Mouse (Mus musculus): Measurements from ENCODE around the gene Tom1l1.

The Tom1l1 gene

DNA sequence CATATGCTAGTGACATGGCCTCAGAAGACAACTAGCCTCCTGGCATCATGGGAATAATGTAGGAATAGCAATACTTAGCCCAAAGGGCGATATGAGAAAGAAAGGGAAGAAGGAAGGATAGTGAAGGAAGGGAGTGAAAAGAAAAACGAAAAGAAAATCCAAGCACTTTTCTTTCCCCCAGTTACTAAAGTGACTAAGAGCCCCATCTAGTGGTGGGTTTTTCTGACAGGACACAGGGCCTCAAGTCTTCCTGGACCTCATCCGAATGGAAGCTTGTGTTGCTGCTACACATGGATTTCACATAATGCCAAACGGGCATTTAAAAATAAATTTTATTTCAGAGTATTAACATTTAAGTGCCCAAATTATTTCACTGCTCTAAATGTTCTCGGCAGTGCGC is 64.7 kb downstream of the Tom1l1 start:
- in situ Hi-C loops (cut with MboI; ENCODE audit: unreplicated experiment in 2 of 2), result loop anchor here (25.0 kb wide), 2 partner anchors 1461 to 1511 kb away; no protein-coding TSS in a partner anchor

DNA sequence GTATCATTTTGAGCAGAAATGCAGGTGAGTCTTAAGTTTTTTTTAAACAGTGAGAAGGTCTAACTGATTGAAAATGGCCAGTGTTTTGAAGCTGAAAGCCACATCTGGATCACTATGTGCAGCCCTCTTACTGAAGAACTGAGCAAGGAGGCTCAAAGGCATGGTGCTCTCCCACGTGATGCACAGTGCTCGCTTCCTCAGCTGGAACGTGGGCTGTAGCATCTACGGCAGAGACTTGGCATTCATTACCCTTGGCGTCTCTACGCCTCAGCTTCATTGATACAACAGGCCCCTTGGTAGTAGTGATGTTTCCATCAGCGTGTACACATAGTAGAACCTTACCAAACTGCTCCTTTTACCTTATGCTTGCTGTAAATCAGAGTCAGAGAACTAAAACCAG is 65.7 kb downstream of the Tom1l1 start:
- in situ Hi-C loops (cut with MboI; ENCODE audit: unreplicated experiment in 2 of 2), result loop anchor here (25.0 kb wide), 2 partner anchors 1460 to 1510 kb away; no protein-coding TSS in a partner anchor

DNA sequence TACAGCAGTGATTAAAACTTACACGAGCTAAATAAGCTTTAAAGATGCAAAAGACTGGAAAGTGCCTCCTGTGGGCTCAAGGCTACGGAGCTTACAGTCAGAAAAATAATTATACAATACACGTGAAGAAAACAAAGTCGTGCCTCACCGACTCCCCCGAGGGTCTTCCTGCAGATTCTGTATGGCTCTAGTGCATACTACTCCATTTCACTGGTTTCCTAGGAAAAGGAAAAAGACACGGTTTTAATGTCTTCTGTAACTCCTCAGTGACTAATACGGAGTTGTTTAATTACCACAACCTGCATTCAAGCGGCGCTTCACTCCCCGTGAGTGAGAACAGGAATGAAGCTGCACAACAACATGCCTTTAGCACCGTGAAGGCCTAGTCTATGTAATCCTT is 66.1 kb downstream of the Tom1l1 start:
- in situ Hi-C loops (cut with MboI; ENCODE audit: unreplicated experiment in 2 of 2), result loop anchor here (25.0 kb wide), 2 partner anchors 1460 to 1510 kb away; no protein-coding TSS in a partner anchor

DNA sequence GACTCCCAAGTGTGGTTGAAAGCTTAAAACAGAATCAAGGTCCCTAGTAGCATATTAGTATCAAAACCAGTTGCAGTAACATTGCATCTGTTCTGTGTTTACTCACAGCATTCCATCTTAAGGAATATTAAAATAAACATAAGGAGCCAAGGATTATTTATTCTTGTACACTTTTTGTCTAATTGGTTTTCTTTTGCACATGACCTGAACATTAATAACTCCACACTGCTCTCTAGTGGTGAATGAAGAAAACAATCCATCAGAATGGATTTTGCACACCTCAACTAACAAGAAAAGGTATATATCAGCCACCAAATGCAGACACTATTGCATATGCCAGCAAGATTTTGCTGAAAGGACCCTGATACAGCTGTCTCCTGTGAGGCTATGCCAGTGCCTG is 71.7 kb downstream of the Tom1l1 start:
- in situ Hi-C loops (cut with MboI; ENCODE audit: unreplicated experiment in 2 of 2), result loop anchor here (5.0 to 25.0 kb wide), 7 partner anchors 292 to 1504 kb away; partner anchors contain the start of gene Gm45716 (in 1 of the 2)

DNA sequence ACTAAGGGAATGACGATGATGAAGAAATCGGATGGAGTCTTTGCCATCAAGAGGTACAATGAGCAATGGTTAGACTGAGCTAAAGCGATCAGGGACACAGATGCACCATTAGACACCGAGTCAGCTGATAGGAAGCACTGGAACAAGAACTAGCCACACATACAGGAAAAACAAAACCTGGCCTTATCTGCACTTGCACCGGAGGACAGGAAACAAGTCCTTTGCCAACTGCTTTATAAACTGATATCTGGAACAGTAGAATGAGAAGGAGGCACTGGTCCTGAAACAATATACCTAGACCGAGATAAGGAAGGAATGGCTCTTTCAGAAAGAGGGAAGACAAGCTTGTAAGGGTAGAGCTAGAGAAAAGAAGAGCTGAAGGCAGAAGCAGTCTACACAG is 73.4 kb downstream of the Tom1l1 start:
- in situ Hi-C loops (cut with MboI; ENCODE audit: unreplicated experiment in 2 of 2), result loop anchor here (5.0 to 25.0 kb wide), 7 partner anchors 290 to 1502 kb away; partner anchors contain the start of gene Gm45716 (in 2 of the 2)

DNA sequence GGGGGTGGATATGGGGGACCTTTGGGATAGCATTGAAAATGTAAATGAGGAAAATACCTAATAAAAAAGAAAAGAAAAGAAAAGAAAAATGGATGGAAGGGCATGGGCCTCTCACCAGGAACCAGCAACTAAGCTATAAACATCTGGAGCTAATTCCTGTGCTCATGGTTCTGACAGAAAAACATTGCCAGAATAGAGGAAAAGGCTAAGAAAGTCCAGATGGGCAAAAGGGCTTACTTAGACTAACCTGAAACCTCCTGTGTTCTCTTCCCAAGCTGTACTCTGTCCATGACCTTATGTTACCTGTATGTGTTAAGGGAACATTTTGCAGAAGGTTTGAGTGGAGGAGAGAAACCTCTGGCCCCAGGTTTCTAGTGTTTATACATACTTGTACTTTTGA is 76.0 kb downstream of the Tom1l1 start:
- in situ Hi-C loops (cut with MboI; ENCODE audit: unreplicated experiment in 2 of 2), result loop anchor here (5.0 to 25.0 kb wide), 5 partner anchors 287 to 1500 kb away; partner anchors contain the start of gene Gm45716 (in 1 of the 2)

DNA sequence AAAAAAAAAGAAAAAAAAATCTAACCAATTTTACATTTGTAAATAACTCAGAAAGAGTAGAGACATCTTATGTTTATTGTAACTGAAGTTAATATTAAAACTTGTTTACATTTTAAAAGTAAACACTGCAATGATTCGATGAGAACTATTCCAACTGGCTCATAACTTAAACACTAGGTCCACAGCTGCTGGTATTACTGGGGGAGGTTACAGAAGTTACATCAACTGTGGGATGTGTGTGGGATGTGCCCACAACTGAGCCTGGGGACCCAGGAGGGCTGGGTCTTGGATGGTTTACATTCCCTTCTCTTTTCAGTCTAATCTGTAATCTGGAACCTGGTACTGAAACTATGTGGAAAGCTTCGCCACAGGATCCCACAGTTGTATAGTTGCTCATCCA is 85.1 kb downstream of the Tom1l1 start:
- in situ Hi-C loops (cut with MboI; ENCODE audit: unreplicated experiment in 2 of 2), result loop anchor here (25.0 kb wide), 2 partner anchors 1441 to 1491 kb away; no protein-coding TSS in a partner anchor

DNA sequence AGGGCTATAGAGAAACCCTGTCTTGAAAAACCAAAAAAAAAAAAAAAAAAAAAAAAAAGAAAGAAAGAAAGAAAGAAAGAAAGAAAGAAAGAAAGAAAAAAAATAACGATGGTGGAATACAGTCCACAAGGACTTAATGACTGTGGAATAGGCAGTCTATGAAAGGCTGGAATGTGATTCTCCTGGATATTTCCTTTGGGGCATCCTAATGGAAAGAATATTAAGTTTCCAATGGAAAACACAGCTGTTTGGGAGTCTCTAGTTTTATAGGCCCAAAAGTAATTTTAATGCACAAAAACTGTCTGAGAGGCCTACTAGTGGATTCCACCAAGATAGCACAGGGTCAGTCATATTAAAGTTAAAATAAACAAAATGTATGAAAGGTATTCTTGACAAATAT is 92.3 kb downstream of the Tom1l1 start:
- in situ Hi-C loops (cut with MboI; ENCODE audit: unreplicated experiment in 2 of 2), result no loop called here

All from v-Abl transformed pro-B cells (cell line).